Mouse (Mus musculus) forelimb bud, embryonic 11.5 days (tissue): ENCODE results near the gene Pdgfc.

Experiments
- DNase-seq: peaks from one replicate; pipeline ENCODE4 v3.0.0-alpha.2; 2012; ENCODE audit warnings: low read depth, low spot score

The Pdgfc gene

DNA sequence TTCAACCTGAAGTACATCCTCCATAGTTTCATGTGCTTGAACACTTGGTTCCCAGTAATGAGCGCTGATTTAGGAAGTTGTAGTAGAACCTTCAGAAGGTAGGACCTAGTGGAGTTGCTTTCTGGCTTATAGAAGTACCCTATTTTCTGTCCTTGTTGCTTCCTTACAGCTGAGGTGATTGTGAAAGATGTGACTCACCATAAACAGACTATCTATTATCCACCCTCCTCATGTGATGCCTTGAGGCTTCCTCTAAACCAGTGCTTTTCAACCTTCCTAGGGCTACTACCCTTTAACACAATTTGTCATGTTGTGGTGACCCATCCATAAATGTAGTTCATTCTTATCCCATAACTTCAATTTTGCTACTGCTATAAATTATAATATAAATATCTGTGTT is 226.6 kb downstream of the Pdgfc start:
- no peak for DNase-seq
